Mouse (Mus musculus): ENCODE measurements around the gene U2surp.

- no peak for TF ChIP-seq EP300 (IDR thresholded peaks at IDR 0.05; ENCODE audit: insufficient read depth, low read depth, low read length)
- no peak for TF ChIP-seq CTCF (IDR thresholded peaks at IDR 0.05)
- no peak for TF ChIP-seq POLR2A (IDR thresholded peaks at IDR 0.05; ENCODE audit: insufficient read depth, low read depth, low read length)
These were observed 32.8 kb upstream of the U2surp start for GRCm38 (mm10) chr9:95544598-95544997.
